8 mouse cellular contexts compared by ENCODE assay signal in the genomic region with DNA sequence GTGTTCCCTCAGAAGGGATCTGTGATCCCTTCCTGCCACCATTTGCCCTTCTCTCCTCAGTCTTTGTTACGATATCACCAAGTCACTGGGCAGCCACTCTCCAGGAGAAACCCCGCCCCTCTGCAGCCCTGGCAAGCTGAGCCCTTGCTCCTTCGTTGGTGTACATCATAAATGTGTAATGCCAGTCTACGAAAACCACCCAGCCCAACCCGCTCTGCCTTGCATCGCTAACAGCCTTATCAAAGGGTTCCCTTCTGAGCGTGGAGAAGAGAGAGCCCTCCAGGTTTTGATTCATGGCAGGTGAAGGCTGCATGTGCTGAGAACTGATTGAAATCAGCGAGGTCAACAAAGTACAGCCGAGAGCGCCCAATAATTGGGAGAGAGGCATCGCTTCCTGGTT.
DNase-seq lines count a peak whose midpoint lies in the region; ATAC-seq and TF ChIP-seq lines count a peak whose summit lies in the region.

No protein-coding gene starts in this region.

- no peaks in the 10 kb centered on the region for H3K9me3 ChIP-seq in heart, postnatal 0 days (replicated peaks; ENCODE audit: control insufficient read depth, low read length)
- no peaks in the 10 kb centered on the region for H3K9me3 ChIP-seq in hindbrain, embryonic 10.5 days
- no peaks in the 10 kb centered on the region for H3K9me3 ChIP-seq in midbrain, embryonic 12.5 days

- 28% methylated on average over 11 of the region's 11 CpGs for WGBS in heart, postnatal 0 days
- WGBS in hindbrain, embryonic 10.5 days: 28% methylated on average over 11 of the region's 11 CpGs
- WGBS in midbrain, embryonic 12.5 days: 33% methylated on average over 11 of the region's 11 CpGs

- intact Hi-C loops in heart, postnatal 14 days (cut with DNase I): no loop called here

- no peak for TF ChIP-seq POLR2A in brain, embryonic 14.5 days (IDR thresholded peaks at IDR 0.05; ENCODE audit: borderline replicate concordance, extremely low read depth, insufficient read depth, insufficient read length, poor library complexity, severe bottlenecking)

- no peak overlapping the region for H3K27ac ChIP-seq in heart, postnatal 0 days (ENCODE audit: low read depth)
- H3K27ac ChIP-seq in hindbrain, embryonic 10.5 days: 0 out of 2 replicates have a peak overlapping the region, but pooled peaks have one; percentile 57
- H3K27ac ChIP-seq in midbrain, embryonic 12.5 days (replicated peaks): no peak overlapping the region

- TF ChIP-seq CTCF in heart, postnatal 0 days (IDR thresholded peaks at IDR 0.05; ENCODE audit: low read depth): no peak
- TF ChIP-seq CTCF in brain, embryonic 14.5 days (IDR thresholded peaks at IDR 0.05; ENCODE audit: borderline replicate concordance, extremely low read depth, insufficient read depth, insufficient read length): no peak

- no peak for DNase-seq in heart, postnatal 0 days (ENCODE audit: low spot score)
- no peak for DNase-seq in heart, postnatal 14 days
- peak; percentile 60 for DNase-seq in brain, embryonic 14.5 days (ENCODE audit: low read depth)
- DNase-seq in hindbrain, embryonic 10.5 days (ENCODE audit: low spot score): no peak
- DNase-seq in spleen, postnatal 36 days (ENCODE audit: low spot score in 2 of 2): no peak
- DNase-seq in urinary bladder, postnatal 10 days (ENCODE audit: low spot score): no peak
- DNase-seq in frontal cortex, postnatal 10 days (ENCODE audit: low spot score in 2 of 2): no peak

- H3K4me1 ChIP-seq in heart, postnatal 0 days (ENCODE audit: control insufficient read depth, insufficient read depth): no peaks in the 10 kb centered on the region; the same call in 1 of the 2 replicates
- H3K4me1 ChIP-seq in hindbrain, embryonic 10.5 days (replicated peaks): peaks cover 28% of the 10 kb centered on the region
- H3K4me1 ChIP-seq in midbrain, embryonic 12.5 days: peaks cover 18% of the 10 kb centered on the region

- no peak for ATAC-seq in heart, postnatal 0 days (ENCODE audit: insufficient read depth, low read depth)
- ATAC-seq in midbrain, embryonic 12.5 days (ENCODE audit: low FRiP score, low read depth): no peak

- H3K27me3 ChIP-seq in heart, postnatal 0 days (ENCODE audit: control insufficient read depth, insufficient read depth, low read length): peaks cover 84% of the 10 kb centered on the region
- peaks cover 14% of the 10 kb centered on the region for H3K27me3 ChIP-seq in hindbrain, embryonic 10.5 days (ENCODE audit: insufficient read depth, poor library complexity, severe bottlenecking)
- H3K27me3 ChIP-seq in midbrain, embryonic 12.5 days: peaks cover 35% of the 10 kb centered on the region

- peak overlapping the region; percentile 38 for H3K4me2 ChIP-seq in heart, postnatal 0 days (ENCODE audit: low read depth, low read length)
- peak overlapping the region; percentile 43 for H3K4me2 ChIP-seq in midbrain, embryonic 12.5 days (replicated peaks)

- H3K36me3 ChIP-seq in heart, postnatal 0 days (replicated peaks; ENCODE audit: control insufficient read depth, insufficient read depth, low read length): no peaks in the 10 kb centered on the region
- H3K36me3 ChIP-seq in hindbrain, embryonic 10.5 days: no peaks in the 10 kb centered on the region
- H3K36me3 ChIP-seq in midbrain, embryonic 12.5 days: no peaks in the 10 kb centered on the region

- peak overlapping the region; percentile 12; the same call in 1 of the 2 replicates for H3K4me3 ChIP-seq in heart, postnatal 0 days (ENCODE audit: low read depth, low read length)
- H3K4me3 ChIP-seq in hindbrain, embryonic 10.5 days: peak overlapping the region; percentile 36
- peak overlapping the region; percentile 13; the same call in 1 of the 2 replicates for H3K4me3 ChIP-seq in midbrain, embryonic 12.5 days

- no peak overlapping the region for H3K9ac ChIP-seq in heart, postnatal 0 days (replicated peaks; ENCODE audit: low read depth, low read length)
- peak overlapping the region; percentile 31; the same call in 1 of the 2 replicates for H3K9ac ChIP-seq in midbrain, embryonic 12.5 days (replicated peaks)

- no peak for TF ChIP-seq EP300 in heart, postnatal 0 days (IDR thresholded peaks at IDR 0.05; ENCODE audit: low read depth)
